Mouse (Mus musculus) bone marrow, adult 2 months (tissue): Measurements from ENCODE around the gene Col4a5. TPM values are rescaled to one million over a fixed set of nuclear protein-coding genes. Genes with fewer than 3 reads are reported as not detected.

Experiments used
- H3K27ac ChIP-seq: fragments of 200-500 bp; 2 replicates; pipeline ENCODE4 v1.5.1; 2012; ENCODE audit warnings: low read depth, mild to moderate bottlenecking, control low read depth, inconsistent platforms, low read length; ENCODE audit not compliant: control insufficient read depth, poor library complexity, insufficient read depth
- H3K4me1 ChIP-seq: fragments of 200-500 bp; 2 replicates; pipeline ENCODE4 v1.6.1; 2011; ENCODE audit warnings: low read length; ENCODE audit not compliant: control insufficient read depth, insufficient read depth
- H3K4me3 ChIP-seq: fragments of 200-500 bp; replicated peaks from 2 replicates; pipeline ENCODE3; 2011; ENCODE audit warnings: mild to moderate bottlenecking, low read depth, low read length, control low read depth; ENCODE audit not compliant: control insufficient read depth
- CTCF ChIP-seq: fragments of 200-500 bp; IDR thresholded peaks from 2 replicates; pipeline ENCODE4 v1.5.1; 2011; ENCODE audit warnings: low read length, control low read depth; ENCODE audit not compliant: control insufficient read depth, insufficient read depth
- POLR2A ChIP-seq: fragments of 200-500 bp; IDR thresholded peaks from 2 replicates; pipeline ENCODE4 v1.6.1; 2011; ENCODE audit warnings: low read depth, mild to moderate bottlenecking, control low read depth, low read length, borderline replicate concordance; ENCODE audit not compliant: control insufficient read depth
- WGBS: fragments of 180-500 bp; shearing (Covaris S2); methylation state at CpG from one replicate; pipeline ENCODE4 v1.1.7; 2018; 5-methylcytosine and 5-hydroxymethylcytosine counted together
- polyA plus RNA-seq: library from polyadenylated mRNA; stranded (reverse); fragments of >200 nt; gene quantifications from 2 replicates; pipeline ENCODE4 v1.2.4, GENCODE M21; 2011; ENCODE audit warnings: low replicate concordance; ENCODE audit not compliant: missing spikeins, insufficient read depth, insufficient read length

Gene Col4a5
- not detected in 2 replicates for polyA plus RNA-seq

GRCm38 (mm10) chrX:141475110-141475509 is at the start of gene Col4a5:
Gene Col4a5 (plus strand): TSS chrX:141475385.
- 8% methylated on average over 13 of the region's 13 CpGs for WGBS
- TF ChIP-seq CTCF (no peak), POLR2A (no peak)
- Histone ChIP-seq H3K4me3 (peak within 1 kb of the TSS; percentile 15), H3K4me1 (no peaks in the 10 kb centered on the region), H3K27ac (no peak within 1 kb of the TSS)

- WGBS: 72% methylated on average over 6 of the region's 6 CpGs
- TF ChIP-seq POLR2A (no peak), CTCF (no peak)
- Histone ChIP-seq H3K27ac (no peak overlapping the region), H3K4me3 (no peak overlapping the region), H3K4me1 (no peaks in the 10 kb centered on the region)
These were observed 38.4 kb upstream of the Col4a5 start for GRCm38 (mm10) chrX:141436780-141437179.

GRCm38 (mm10) chrX:141439423-141439822 is 35.8 kb upstream of the Col4a5 start:
- H3K4me3 ChIP-seq: no peak overlapping the region
- TF ChIP-seq CTCF (no peak), POLR2A (no peak)
- WGBS: 47% methylated on average over 2 of the region's 2 CpGs
- no peak overlapping the region for H3K27ac ChIP-seq
- no peaks in the 10 kb centered on the region for H3K4me1 ChIP-seq

GRCm38 (mm10) chrX:141447936-141448335 is 27.2 kb upstream of the Col4a5 start:
- no peak overlapping the region for H3K27ac ChIP-seq
- no peak overlapping the region for H3K4me3 ChIP-seq
- H3K4me1 ChIP-seq: no peaks in the 10 kb centered on the region
- no peak for TF ChIP-seq CTCF
- TF ChIP-seq POLR2A: no peak
- 71% methylated on average over 1 of the region's 1 CpGs for WGBS

GRCm38 (mm10) chrX:141473470-141474302 is 1.5 kb upstream of the Col4a5 start, which contains the start of gene Col4a6:
Gene Col4a6 (minus strand): TSS chrX:141474076.
- Histone ChIP-seq H3K4me3 (no peak within 1 kb of the TSS), H3K4me1 (no peaks in the 10 kb centered on the region), H3K27ac (no peak within 1 kb of the TSS)
- TF ChIP-seq POLR2A: no peak
- no peak for TF ChIP-seq CTCF
- WGBS: 21% methylated on average over 16 of the region's 16 CpGs

GRCm38 (mm10) chrX:141475566-141476327 is 562 bp downstream of the Col4a5 start:
- H3K4me3 ChIP-seq: no peak overlapping the region
- 11% methylated on average over 14 of the region's 14 CpGs for WGBS
- H3K4me1 ChIP-seq: no peaks in the 10 kb centered on the region
- TF ChIP-seq POLR2A (no peak), CTCF (no peak)
- H3K27ac ChIP-seq: no peak overlapping the region

GRCm38 (mm10) chrX:141494545-141494944 is 19.4 kb downstream of the Col4a5 start:
- 74% methylated on average over 4 of the region's 4 CpGs for WGBS
- H3K27ac ChIP-seq: no peak overlapping the region
- no peaks in the 10 kb centered on the region for H3K4me1 ChIP-seq
- TF ChIP-seq POLR2A (no peak), CTCF (no peak)
- no peak overlapping the region for H3K4me3 ChIP-seq

GRCm38 (mm10) chrX:141503125-141503524 is 27.9 kb downstream of the Col4a5 start:
- 62% methylated on average over 1 of the region's 1 CpGs for WGBS
- Histone ChIP-seq H3K4me1 (no peaks in the 10 kb centered on the region), H3K27ac (no peak overlapping the region), H3K4me3 (no peak overlapping the region)
- TF ChIP-seq POLR2A: no peak
- no peak for TF ChIP-seq CTCF
